Mouse (Mus musculus) liver, postnatal 0 days (tissue): ENCODE data around the gene Dlgap4.

Experiments used
- CTCF ChIP-seq: sonication (generic); IDR thresholded peaks from 2 replicates; pipeline ENCODE4 v1.5.1; 2016; ENCODE audit warnings: antibody characterized with exemption, low read depth
- EP300 ChIP-seq: IDR thresholded peaks from 2 replicates; pipeline ENCODE4 v1.6.1; 2016; ENCODE audit warnings: antibody characterized with exemption, low read depth, mild to moderate bottlenecking

DNA sequence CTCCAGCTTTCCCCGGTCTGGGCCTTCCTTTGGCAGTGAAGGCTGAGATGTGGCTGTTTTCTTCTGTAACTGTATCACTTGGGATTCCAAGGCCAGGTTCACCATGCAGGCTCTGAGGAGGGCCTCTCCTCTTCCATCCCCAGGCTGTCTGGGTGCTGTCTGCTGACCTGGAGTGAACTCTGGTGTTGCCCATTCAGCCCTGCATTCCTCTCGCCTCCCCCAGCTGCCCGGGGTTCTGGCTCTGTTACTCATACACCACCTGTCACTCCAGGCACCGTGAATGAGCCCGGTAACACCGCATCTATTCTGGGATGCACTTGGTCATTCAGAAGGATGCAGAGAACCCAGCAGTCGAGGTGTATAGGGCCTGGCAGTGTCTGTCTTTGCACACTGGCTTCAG is 123.3 kb downstream of the Dlgap4 start:
- TF ChIP-seq CTCF (no peak), EP300 (no peak)
